Mouse (Mus musculus) brain, adult 2 months (tissue): Measurements from ENCODE around the gene Zfp276.
"Not testable (repeated sequence)": the region's sequence is repeated elsewhere in the genome, so short reads cannot be mapped to it uniquely, and the experiment has no call there.

Experiments
- DNase-seq: peaks from one replicate; pipeline ENCODE4 v3.0.0; 2011; ENCODE audit warnings: low read depth, low spot score

The Zfp276 gene

DNA sequence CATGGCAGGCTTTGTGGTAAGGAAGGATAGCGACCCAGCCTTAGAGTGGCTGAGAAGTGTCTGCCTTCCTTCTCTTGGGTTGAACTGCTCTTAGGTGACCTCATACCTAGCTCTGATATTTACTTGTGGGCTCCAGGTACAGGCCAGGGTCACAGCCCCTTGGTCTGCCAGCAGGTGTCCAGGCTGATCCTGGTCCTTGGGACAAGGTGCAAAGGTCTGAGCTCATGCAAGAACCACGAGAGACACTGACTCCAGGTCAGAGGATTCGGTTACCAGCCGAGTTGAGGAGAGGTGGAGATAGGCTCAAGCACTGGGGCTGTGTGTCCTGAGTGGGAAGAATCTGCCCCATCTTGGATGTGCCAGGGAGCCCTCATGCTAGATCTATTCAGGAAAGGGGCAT lies 9.6 kb upstream of the Zfp276 start:
- no peak for DNase-seq

DNA sequence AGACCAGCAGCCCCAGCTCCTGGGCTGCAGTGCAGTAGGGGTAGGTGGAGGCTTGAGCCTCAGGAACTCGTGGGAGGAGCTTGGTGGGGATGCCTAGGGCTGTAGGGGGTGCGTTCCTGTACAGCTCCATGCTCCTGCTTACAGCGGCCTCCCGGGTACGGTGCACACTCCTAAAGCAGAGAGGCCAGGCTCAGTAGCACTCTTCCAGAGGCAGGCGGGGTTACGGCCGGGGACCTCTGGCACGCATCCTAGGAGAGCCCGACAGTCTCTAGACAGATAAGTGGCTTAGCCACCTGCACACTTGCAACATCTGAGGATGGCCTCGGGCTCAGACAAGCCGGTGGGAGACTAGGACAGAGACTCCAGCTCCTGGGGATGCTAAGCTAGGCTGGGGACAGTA lies 8.5 kb upstream of the Zfp276 start:
- DNase-seq, result no peak

DNA sequence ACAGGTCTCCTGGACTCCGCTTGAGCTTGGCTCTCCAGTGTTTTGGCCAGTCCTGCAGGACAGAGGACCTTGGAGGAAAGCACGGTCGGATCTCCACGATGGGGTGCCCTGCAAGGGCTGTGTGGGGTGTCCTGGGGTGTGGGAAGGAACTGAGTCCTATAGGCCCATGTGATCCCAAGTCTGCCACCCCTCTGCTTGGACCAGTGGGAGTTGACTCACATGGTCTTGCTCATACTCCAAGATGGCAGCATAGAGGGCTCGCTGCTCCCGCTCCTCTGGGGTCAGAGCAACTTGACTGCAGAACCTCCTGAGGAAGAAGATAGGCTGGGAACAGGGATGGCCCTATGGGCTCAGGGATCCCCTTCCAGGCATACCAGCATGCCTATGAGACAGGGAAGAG lies 6.2 kb upstream of the Zfp276 start:
- DNase-seq, result no peak

- no peak for DNase-seq
These were observed 5.4 kb upstream of the Zfp276 start for GRCm38 (mm10) chr8:123248596-123248995.

DNA sequence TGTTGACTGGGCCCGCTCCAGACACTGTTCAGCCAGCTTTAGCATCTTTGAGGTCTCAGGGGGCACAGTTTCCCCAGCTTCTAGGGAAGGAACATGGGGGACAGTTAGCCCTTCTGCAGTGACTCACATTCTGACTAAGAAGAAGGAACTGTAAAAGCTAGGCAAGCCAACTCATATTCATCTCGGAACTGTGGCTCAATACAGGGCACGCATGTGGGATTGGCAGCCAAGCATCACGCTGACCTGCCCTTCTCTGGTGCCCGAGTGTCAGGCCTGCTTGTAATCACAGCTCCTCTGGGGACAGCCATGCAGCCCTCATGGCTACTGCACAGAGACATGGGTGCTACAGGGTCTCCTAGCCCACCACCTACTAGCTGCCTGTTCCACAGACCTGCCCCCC lies 3.1 kb upstream of the Zfp276 start:
- no peak for DNase-seq

DNA sequence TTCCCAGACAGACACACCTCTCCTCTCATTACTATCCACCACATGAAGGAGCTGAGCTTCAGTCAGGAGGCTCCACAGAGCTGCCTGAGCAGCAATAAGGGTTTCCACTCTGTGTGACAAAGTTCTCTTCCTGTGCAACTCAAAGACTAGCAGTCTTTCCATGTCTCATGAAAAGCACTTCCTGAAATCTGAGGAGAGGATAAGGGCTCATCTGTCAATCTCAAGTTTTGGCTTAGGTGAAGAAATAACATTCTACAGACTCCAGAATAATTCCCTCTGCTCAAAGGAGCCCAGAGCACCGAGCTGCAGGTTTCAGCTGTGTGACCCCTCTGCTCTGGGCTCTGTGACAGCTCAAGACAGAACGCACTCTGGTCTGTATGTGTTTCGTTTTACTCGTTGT lies 1.1 kb upstream of the Zfp276 start:
- no peak for DNase-seq

DNA sequence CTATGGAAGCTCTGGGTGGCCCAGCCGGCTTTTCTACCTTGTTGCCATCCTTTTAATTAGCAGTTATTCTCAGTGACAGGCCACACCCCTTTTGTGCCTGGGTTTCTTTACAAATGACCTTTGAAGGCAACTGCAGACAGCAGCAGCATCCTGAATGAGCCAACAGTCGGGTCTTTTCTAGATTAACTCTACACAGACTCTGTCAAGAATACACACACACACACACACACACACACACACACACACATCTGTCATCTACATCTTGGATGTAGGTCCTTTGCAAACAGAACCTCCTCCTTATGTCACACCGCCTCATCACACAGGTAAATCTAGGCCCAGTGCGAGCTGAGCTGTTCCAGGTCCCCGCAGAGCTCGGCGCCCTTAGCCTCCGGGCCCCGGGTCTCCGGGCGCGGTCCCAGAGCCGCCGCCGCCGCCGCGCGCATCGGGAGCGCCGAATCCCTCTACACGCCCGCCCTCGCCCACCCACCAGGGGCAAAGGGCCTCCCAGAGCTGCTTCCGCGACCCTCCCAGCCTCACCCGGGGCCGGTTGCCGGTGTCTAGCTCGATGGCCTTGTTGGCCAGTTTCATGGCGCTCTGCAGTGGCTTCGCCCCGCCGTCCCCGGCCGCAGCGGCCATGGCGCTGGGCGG lies 420 bp upstream of the Zfp276 start:
- DNase-seq, result peak; percentile 43

- DNase-seq, result no peak
These were observed 1.2 kb downstream of the Zfp276 start for GRCm38 (mm10) chr8:123255170-123255569.

GRCm38 (mm10) chr8:123257114-123257513 lies 3.1 kb downstream of the Zfp276 start:
- peak; percentile 93 for DNase-seq

DNA sequence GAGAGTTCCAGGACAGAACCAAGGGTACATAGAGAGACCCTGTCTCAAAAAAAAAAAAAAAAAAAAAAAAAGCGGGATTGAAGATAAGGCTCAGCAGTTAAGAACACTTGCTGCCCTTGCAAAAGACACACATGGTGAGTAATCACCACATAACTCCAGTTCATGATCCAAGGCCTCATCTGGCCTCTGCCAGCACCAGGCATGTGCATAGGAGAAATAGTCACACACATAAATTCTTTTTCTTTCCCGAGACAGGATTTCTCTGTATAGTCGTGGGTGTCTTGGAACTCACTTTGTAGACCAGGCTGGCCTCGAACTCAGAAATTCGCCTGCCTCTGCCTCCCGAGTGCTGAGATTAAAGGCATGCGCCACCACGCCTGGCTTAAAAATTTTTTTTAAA lies 3.6 kb downstream of the Zfp276 start:
- DNase-seq, result not testable (repeated sequence)

GRCm38 (mm10) chr8:123267926-123268656 lies 14.1 kb downstream of the Zfp276 start:
- DNase-seq, result no peak

DNA sequence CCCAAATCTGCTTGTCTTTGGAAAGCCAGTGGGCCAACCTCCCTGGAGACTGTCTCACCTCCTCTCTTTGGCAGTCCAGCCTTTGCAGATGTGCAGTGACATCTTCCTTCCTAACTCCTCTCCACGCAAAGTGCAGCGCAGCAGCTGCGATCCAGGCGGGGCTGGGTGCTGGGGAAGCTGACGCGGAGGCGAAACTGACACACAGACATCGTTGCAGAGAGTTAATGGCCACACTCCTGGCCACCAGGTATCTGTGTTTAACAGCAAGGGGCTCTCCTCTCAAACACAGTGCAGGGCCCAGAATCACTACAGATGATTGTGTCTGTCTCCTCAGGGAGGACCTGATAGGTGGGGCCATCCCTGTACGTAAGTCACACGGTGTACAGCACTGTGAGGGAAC lies 17.2 kb downstream of the Zfp276 start:
- no peak for DNase-seq

DNA sequence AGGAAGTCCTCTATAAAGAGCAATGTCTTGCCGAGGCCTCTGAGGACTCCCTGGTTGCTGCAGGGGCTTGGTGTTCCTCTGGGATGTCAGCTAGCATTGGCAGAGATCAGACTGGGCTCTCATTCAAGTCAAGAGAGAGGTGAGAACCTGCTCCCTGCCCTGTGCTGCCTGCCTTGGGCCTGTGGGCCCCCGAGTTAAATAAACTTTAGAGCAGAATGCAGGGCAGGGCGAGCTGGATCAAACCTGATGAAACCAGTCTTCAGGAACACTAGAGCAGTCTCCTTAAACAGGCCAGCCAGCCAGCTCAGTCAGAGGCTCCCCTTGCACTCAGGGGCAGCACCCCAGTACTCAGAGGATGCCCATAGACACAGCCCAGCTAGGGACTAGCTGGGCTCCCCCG lies 17.9 kb downstream of the Zfp276 start:
- no peak for DNase-seq

GRCm38 (mm10) chr8:123274447-123274846 lies 20.5 kb downstream of the Zfp276 start:
- DNase-seq, result no peak

DNA sequence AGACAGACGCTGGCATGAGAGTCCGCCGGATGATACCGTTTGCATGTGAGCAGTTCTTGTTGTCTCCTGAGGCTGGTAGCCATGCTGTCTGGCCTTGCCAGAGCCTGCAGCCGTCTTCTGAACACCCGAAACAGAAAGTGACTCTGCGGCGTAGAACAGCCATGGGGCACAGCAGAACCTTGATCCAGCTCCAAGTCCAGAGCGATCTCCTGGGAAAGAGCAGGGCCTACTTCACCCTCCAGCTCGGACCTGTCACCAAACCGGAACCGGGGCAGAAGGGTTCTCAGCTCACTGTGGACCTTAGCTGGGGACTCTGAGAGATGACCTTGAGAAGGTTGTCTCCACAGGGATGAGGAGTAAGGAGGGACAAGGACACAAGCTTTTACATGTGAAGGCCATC lies 21.1 kb downstream of the Zfp276 start:
- no peak for DNase-seq

GRCm38 (mm10) chr8:123278445-123278844 lies 24.4 kb downstream of the Zfp276 start:
- DNase-seq, result no peak

DNA sequence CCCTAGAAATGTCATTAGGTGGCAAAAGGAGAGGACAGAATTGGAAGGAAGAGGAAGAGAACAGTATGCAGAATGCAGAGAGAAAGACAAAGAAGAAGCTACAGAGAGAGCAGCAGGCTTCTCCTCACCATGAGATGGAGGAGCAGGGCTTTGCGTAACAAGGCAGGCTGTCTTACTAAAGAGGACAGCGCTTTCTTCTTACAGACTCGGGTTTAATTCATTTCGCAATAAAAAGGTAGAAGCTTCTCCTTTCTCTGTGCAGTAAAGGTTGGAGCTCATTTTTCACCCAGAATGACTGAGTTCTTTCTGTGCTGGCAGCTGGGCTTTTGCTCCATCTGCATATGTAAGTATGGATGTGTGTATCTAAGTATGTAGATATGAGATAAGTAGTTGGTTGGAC lies 25.8 kb downstream of the Zfp276 start:
- DNase-seq, result no peak

GRCm38 (mm10) chr8:123280302-123281094 lies 26.5 kb downstream of the Zfp276 start:
- DNase-seq, result no peak

GRCm38 (mm10) chr8:123282994-123283393 lies 29.0 kb downstream of the Zfp276 start:
- DNase-seq, result not testable (repeated sequence)

DNA sequence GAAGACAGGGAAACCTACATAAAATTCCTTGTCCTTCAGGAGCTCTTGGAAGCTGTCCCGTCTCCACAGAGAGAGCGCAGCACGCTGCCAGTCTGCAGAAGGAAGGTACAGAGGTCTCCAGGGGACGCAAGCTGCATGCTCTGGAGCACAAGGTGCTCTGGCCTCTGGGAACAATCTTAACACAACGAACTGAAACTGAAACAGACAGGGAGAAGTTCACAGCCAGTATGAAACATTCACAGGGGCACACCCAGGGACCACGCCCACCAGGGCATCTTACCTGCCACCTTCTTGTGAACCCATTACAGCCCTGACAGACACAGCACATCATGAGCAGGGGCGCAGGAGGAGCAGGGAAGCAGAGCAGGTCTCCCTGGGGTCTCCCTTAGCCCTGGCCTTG lies 30.0 kb downstream of the Zfp276 start:
- DNase-seq, result no peak

- no peak for DNase-seq
These were observed 30.5 kb downstream of the Zfp276 start for GRCm38 (mm10) chr8:123284493-123284892.

GRCm38 (mm10) chr8:123287362-123287761 lies 33.4 kb downstream of the Zfp276 start:
- DNase-seq, result no peak

- peak; percentile 27 for DNase-seq
These were observed 36.2 kb downstream of the Zfp276 start for GRCm38 (mm10) chr8:123290166-123290565.
